Mouse (Mus musculus) mouse embryonic stem cell (cell line): ENCODE results near the gene Zfyve27.

Experiments used
- in situ Hi-C, 2 experiments: fragments of 300-500 bp; cut with MboI; formaldehyde crosslinking; loops; 1 replicate in 1 of 2; 3 replicates in 1 of 2; pipeline ENCODE4 v1.14.3; 2019 to 2020; ENCODE audit warnings: low sequenced_read_pairs in 2 of 2, low pct_unique_long_range_greater_than_20kb in 1 of 2, mixed read lengths in 1 of 2; ENCODE audit not compliant: unreplicated experiment in 1 of 2

The Zfyve27 gene

DNA sequence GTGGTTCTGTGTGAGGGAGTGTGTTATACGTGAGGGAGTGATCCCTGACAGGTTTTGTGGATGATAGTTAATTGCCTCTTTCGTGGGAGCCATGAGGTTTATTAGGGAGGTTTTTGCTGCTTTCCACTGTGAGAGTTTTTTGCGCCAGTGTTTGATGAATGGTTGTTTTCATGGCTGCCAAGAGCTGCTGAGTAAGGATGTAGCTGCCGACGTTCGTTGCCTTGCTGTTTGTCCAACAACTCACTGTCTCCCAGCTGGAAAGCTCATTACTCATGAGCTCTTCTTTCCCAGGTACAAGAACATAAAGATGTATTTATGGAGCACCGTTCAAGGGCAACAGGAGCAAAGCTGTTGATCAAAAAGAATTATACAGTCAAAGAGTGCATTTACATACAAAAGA, 437 bp downstream of the Zfyve27 start:
- in situ Hi-C loops = loop anchor here in 1 of 2 experiments (5.0 kb wide), 1 partner anchor 122 kb away; no protein-coding TSS in a partner anchor

DNA sequence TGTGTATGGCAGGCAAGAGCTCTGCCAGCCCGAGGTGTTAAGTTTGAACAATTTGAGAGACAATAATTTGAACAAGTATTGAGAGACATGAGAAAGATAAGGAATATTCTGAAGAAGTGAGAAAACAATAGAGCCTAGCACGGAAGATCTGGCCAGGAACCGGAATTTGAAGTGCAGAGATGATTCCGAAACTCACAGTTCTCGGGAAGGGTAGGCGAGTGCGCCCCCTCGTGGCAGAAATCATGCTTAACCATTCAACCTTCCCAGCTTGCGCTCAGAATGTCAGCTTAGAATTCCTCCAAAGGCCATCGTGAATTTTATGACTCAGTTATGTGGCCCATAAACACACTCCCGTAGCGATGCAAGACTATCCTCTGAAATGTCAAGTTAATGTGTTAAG, 2.4 kb downstream of the Zfyve27 start:
- in situ Hi-C loops = no loop called here

DNA sequence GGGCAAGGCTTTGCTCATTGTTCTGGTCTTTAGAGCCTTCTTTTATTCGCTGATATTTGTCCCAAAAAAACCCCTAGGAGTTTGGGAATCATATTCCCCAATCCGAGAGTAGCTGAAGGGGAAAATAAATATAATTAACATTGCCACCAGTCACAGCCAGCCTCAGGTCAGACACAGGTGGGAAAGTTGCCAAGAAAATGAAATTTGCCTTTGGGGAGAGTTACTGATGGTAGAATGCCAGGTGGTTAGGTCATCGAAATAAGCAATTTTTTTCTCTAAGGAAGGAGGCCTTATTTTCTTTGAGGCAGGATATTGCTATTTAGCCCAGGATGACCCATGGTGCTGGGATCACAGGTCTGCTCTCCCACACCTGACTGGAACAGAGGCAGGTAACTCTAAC, 3.0 kb downstream of the Zfyve27 start:
- in situ Hi-C loops = no loop called here

DNA sequence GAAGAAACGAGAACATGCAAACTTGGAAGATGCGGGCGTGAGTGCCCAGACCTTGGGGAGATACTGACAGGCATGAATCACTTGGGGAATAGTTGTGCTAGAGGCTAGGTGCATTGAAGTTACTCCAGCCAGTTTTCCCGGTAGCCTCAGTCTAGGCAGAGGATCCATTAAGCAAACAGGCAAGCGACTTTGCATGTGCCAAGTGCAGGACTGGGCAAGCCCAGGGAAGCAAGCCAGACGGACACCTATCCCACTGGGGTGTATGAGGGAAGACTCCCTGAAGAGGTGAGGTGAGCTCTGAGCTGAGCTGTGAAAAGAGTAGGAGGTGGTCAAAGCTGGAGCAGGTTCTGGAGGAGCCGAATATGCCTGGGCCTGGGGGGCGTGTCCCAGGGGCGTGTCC, 3.7 kb downstream of the Zfyve27 start:
- in situ Hi-C loops = no loop called here

DNA sequence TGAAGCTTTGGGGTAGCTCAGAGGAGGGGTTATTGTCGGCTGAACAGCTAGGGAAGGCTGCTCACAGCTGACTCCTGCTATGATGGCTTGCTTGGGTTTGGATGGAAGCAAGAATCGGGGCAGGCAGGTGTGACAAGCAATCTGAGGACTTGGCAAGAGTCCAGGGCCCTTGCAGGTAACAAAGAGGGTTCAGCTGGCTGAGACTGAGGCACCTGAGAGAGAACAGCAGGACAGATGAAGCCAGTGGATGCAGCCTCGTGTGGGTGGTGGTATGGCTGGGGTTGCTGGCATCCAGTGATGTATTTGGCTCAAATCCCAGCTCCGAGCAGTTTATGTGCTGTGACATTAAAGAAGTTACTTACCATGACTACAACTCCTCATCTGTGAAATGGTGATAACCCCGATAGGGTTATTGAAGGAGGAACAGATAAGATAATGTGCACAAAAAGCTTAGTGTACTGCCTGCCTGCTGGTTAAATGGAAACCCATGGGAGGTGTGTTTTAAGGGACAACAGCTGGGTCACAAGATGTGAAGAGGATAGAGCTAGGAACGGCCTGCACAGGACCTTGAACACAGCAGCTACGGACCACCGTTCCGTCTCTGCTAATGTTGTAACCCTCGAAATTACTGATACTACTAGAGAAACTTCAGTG, 5.7 kb downstream of the Zfyve27 start:
- in situ Hi-C loops = no loop called here

DNA sequence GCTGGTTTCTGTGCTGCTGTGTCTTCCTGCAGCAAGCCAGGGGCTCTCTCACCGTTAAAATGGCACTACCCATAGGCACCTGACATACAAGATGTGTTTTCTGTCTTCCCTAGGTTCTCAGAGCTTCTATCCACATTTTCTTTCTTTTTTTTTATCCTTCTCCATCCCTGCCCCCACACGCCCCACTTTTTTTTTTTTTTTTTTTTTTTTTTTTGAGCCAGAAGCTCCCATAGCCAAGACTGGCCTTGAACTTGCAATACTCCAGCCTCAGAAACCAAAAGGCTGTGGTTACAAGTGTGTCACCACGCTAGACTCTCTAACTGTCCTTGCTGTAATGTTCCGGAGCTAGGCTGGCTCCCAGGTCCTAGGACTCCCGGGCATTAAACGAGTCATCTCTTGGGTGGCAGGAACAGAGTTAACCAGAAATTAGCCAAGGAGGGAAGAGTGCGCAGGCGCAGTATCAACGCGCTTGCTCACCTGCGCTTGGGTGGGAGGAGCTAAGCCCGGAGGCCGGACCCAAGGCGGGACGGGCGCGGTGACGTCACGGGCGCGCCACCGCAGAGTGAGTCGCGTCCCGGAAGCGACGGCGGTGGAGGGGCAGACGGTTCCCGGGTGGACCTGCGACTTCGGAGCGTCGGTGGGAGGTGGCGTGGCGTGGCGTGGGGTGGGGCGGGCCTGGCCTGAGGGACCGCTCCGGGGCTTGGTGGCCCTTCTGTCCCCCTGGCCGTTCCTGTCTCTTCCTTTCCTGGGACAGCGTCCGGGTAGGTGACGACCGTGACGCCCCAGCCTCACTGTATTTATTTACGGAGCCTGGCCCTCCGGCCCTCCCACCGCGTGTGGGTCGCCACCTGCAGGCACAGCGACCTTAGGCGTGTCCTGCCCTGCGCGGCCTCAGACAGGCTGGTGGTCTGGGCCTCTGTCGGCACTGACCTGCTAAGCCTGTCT, 6.5 kb downstream of the Zfyve27 start:
- in situ Hi-C loops = no loop called here

DNA sequence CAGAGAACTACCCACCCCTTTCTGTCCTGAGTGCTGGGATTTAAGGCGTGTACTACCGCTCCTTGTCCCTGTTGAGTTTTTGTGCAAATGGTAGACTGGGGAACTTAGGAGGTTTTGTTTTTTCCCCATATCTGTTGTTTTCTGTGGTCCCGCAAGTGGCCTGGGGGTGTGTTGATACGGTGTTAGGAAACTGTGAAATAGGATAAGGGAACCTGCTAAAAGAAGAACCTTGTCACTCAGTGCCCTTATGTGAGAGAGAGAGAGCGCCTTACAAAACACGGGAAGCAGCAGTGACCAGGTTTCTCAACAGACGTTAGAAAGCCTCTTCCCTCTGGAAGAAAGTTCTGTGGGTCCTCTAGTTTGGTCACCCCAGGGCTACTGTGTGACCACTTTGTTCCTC, 13.1 kb downstream of the Zfyve27 start:
- in situ Hi-C loops = no loop called here

DNA sequence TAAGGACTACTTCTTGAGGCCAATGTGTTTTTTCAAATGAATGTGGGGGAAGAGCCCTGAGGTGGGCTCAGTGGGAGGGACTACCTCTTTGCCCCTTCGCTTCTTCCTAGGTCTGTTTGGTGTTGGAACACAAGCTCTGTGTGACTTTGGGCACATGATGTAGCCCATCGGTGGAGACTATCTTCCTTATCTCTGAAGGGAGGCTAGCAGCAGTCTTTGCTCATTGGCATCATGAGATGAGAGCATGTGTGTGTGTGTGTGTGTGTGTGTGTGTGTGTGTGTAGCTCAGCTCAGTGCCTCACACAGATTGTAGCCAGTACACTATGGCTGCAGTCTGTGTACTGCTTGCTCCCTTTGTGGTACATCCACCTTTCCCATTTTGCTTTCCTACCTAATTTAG, 13.7 kb downstream of the Zfyve27 start:
- in situ Hi-C loops = no loop called here

DNA sequence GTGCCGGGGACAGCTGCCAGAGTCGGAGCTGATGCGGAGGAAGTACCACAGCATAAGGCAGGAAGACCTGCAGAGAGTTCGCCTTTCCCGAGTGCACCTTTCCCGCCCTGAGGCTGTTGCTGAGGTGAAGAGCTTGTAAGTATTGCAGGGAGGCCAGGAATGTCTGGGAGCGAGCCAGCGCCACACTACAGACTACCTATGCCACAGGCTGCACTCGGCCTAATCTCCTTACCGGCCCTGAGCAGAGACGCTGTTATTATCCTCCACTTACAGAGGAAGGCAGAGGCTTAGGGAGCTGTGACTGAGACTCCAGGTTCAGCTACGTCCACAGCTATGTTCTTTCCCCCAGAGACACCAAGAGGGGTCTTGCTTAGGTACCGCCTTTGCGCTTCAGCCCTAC, 15.6 kb downstream of the Zfyve27 start:
- in situ Hi-C loops = no loop called here

DNA sequence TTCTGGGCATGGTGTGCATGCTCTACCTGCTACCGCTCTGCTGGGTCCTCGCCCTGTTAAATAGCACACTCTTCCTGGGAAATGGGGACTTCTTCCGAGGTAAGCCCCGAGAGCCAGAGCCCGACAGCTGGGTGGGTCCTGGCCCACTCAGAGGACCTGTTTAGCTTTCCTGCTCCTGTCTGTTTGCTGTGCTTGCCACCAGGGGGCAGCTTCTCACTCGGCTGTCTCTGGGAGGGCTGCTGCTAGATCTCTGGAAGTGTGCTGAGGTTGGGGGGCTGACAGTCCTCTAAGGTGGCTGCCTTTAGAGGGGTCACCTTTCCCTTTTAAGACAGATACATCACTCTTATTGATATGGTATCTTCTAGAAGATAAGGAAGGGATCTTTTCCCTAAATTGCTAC, 18.9 kb downstream of the Zfyve27 start:
- in situ Hi-C loops = no loop called here

DNA sequence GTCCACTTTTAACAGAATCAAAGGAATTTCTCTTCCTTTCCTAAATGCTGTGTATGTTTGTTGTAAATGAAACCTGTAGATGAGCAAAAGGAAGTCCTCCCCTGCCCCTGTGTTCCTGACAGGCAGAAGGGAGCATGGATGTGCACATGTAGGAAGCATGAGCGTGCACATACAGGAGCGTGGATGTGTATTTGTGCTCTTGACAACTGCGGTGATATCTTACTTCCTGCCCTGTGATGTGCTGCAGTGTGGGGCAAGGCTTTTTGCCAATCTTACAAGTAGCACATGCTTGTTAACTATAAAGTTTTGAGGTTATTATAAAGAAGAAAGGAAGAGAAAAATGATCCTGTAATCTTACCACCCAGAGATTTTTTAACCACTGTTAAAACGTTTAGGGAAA, 26.0 kb downstream of the Zfyve27 start:
- in situ Hi-C loops = no loop called here

DNA sequence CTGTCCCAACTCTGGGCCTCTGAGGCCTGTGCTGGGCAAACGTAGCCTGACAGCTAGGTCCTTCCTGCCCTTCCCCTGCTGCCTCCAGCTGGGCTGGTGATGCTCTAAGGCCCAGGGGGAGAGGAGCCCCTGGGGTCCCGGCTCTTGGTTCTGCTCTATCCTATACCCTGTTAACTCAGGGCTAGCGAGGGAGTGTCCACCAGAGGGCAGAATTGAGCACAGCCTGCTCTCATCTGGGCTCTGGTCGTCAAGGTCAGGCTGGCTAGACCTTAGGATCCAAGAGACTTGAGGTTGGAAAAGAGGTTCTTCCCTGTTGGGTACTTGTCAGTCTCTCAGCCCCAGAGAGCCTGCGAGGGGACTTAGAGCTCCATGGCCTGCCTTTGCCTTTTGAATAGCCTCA, 26.7 kb downstream of the Zfyve27 start:
- in situ Hi-C loops = no loop called here

DNA sequence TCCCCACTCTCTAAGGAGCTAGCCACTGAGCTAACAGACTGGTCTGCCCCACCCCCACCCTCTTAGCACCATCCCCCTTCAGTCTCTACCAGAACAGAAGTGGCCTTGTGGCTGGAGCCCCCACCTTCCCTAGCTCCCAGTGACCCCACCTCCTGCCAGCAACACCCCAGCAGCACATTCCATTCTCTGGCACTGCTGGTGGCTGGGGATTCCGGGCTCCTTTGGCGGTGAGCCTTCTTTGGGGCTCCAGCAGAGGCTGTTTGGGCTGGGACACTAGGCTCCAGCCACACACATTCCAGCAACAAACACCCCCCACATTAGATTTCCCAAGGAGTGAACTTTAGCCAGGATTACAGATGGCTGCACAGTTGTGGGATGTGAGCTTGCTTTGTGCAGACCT, 29.6 kb downstream of the Zfyve27 start:
- in situ Hi-C loops = no loop called here

DNA sequence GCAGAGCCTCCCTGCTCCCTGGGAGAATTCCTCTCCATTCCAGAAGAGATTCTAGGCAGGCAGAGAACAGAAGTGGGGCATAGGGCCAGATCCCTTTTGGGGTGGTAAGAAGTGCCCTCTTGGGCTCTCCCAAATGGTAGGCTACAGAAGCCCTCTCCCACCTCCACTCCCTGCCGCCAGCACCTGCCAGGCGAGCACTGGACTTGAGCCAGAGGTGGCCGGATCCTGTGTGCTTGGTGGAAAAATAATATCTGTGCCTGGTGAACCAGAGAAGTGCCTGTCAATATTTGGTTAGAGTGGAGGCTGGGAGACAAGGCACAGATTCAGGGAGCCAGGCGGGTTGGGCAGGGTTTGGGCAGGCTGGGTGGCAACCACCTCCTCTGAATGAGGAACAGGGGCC, 32.6 kb downstream of the Zfyve27 start:
- in situ Hi-C loops = no loop called here

DNA sequence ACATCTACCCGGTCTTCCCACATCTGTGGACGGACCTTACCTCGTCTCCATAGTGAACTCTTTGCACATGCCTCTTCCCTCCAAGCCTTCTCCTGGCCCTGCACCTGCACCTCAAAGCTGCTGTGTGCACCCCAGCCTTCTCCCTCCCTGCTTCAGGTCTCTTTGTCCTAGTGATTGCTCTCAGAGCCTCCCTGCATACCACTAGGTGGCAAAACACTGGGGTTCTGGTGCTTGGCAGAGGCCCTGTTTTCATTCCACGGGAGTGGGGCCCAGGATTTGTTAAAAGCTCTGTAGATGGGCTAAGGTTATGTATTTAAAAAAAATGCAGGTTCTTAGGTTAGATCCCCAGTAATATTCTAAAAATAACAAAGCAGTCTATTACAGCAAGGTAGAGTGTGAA, 33.3 kb downstream of the Zfyve27 start:
- in situ Hi-C loops = no loop called here

DNA sequence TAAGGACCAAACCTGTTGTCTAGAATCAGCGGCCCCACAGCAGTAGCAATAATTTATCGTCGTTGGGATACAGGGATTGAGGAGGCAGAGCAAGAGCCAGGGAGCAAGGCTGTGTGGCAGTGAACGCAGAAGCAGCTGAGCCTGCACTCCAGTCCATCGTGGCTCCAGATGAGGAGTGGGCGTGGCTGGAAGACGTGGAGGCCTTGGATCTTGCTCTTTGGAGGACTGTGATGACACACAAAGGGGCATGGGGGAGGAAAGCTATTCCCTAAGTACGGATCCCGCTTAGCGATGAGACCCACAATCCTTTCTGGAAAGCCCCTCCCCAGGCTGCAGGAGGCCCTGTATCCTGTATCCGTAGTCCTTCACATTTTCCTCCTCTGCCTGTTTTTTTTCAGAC, 34.3 kb downstream of the Zfyve27 start:
- in situ Hi-C loops = no loop called here

DNA sequence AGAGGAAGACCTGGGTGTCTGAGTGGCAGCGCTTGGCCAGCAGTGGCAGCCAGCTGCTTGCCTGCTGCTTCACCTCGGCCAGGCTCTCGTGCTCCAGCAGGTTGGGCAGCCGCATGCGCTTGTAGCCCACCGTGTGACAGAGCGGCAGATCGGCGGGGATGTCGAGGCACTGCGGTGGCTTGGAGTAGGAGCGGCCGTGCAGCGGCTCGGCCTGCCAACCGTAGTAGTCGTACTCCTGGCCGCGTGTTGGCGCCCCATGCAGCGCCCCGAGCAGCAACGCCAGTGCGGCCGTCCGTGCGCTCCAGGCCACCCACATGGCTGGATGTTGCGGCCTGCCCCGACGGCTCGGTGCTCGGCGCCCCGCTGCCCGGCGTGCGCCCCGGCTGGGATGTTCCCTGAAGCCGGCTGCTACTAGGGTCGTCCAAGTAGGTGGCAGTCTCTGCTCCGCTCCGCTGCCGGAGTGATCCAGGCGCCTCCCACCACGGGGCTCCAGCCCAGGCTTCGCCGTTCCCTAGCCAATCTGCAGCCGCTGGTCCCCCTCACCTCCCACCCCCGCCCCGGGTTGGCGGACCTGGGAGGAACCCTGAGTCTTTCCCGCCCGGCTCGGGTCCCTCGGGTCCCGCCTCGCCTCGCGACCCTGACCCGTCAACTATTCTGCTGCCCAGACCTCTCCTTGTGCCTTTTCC, 38.1 kb downstream of the Zfyve27 start, which contains the start of gene Sfrp5:
Sfrp5 (minus strand) TSS at position 557 of the 686 bp plus-strand sequence.
- in situ Hi-C loops = no loop called here

DNA sequence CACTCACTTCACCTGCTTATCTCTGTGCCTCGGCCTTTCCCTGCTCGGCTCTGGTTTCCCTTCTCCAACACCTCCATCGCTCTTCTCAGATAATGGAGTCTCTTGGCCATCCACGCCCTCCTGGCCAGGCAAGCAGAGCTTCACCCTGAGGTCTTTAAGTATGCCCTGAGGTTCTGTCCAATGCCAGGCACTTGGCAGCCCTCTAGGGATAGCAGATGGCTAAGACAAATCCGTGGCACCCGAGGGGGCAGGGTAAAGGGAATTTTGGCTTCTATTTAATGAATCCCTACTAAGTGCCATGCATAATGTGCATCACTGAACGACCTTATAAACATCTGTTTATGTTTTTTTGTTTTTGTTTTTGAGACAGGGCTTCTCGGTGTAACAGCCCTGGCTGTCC, 38.7 kb downstream of the Zfyve27 start:
- in situ Hi-C loops = no loop called here

DNA sequence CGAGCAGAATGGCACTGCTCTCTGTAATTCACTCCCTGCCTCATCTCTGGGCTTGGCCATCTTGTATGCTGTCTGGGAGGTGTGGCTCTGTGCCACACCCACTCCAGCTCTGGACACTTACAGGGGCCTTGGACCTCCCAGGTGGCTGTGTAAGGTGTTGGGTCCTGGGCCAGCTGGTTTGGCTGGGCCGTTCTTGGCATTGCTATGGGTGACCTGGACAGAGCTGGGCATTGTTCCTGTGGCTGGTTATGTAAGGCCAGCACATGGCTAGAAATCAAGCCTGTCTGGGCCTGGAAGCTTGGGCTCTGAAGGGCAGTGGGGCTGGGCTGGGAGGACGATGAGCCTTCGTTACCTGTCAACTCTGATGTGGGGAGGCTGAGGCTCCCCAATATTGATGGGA, 40.6 kb downstream of the Zfyve27 start:
- in situ Hi-C loops = no loop called here
